Mouse (Mus musculus) myocyte (in vitro differentiated cells): ENCODE data around the gene Exoc3l. TPM values are rescaled to one million over a fixed set of nuclear protein-coding genes. Genes with fewer than 3 reads are reported as not detected.

ENCODE experiments used
- H3K27me3 ChIP-seq: one replicate; pipeline ENCODE4 v1.6.1; 2011; ENCODE audit not compliant: control insufficient read depth, insufficient read depth, insufficient read length
- H3K36me3 ChIP-seq: one replicate; pipeline ENCODE4 v1.6.1; 2011; ENCODE audit not compliant: control insufficient read depth, insufficient read depth
- H3K4me2 ChIP-seq: one replicate; pipeline ENCODE4 v1.6.1; 2011; ENCODE audit warnings: low read depth, control low read depth
- H3K4me3 ChIP-seq: one replicate; pipeline ENCODE4 v1.5.1; 2011; ENCODE audit warnings: mild to moderate bottlenecking, control low read depth, moderate library complexity
- H3K79me2 ChIP-seq: one replicate; pipeline ENCODE4 v1.6.1; 2011; ENCODE audit not compliant: control insufficient read depth, insufficient read depth
- H3ac ChIP-seq: one replicate; pipeline ENCODE4 v1.6.1; 2011; ENCODE audit not compliant: control insufficient read depth, insufficient read length
- CEBPB ChIP-seq: IDR thresholded peaks from 2 replicates; pipeline ENCODE4 v1.6.1; 2011; ENCODE audit warnings: mild to moderate bottlenecking, moderate library complexity; ENCODE audit not compliant: poor library complexity, insufficient read depth, severe bottlenecking
- E2F4 ChIP-seq: IDR thresholded peaks from one replicate; pipeline ENCODE4 v1.6.1; 2011; ENCODE audit warnings: mild to moderate bottlenecking, control low read depth, moderate library complexity; ENCODE audit not compliant: insufficient read depth
- MAX ChIP-seq: IDR thresholded peaks from one replicate; pipeline ENCODE4 v1.6.1; 2011; ENCODE audit warnings: low read depth, mild to moderate bottlenecking, control low read depth
- MYOD1 ChIP-seq, 3 experiments: IDR thresholded peaks; one replicate each; pipeline ENCODE4 v1.6.1; 2011; ENCODE audit warnings: control low read depth in 2 of 3, low read depth in 2 of 3, mild to moderate bottlenecking in 2 of 3, moderate library complexity in 1 of 3; ENCODE audit not compliant: insufficient read length in 2 of 3, control insufficient read depth in 1 of 3
- MYOG ChIP-seq, 3 experiments: IDR thresholded peaks; one replicate each; pipeline ENCODE4 v1.6.1; 2011; ENCODE audit warnings: control low read depth in 2 of 3, low read depth in 2 of 3, mild to moderate bottlenecking in 2 of 3; ENCODE audit not compliant: insufficient read length in 2 of 3, control insufficient read depth in 1 of 3, insufficient read depth in 1 of 3
- POLR2A ChIP-seq: IDR thresholded peaks from one replicate; pipeline ENCODE4 v1.6.1; 2011; ENCODE audit warnings: low read depth, mild to moderate bottlenecking, control low read depth, moderate library complexity; ENCODE audit not compliant: insufficient read length
- POLR2AphosphoS2 ChIP-seq: IDR thresholded peaks from one replicate; pipeline ENCODE4 v1.6.1; 2011; ENCODE audit warnings: low read depth, control low read depth; ENCODE audit not compliant: insufficient read length
- REST ChIP-seq: IDR thresholded peaks from one replicate; pipeline ENCODE4 v1.6.1; 2011; ENCODE audit warnings: mild to moderate bottlenecking, control low read depth, moderate library complexity; ENCODE audit not compliant: insufficient read depth, insufficient read length
- SRF ChIP-seq: IDR thresholded peaks from one replicate; pipeline ENCODE4 v1.6.1; 2011; ENCODE audit warnings: low read depth; ENCODE audit not compliant: control insufficient read depth, insufficient read length
- TCF12 ChIP-seq: IDR thresholded peaks from one replicate; pipeline ENCODE4 v1.6.1; 2011; ENCODE audit warnings: mild to moderate bottlenecking, control low read depth; ENCODE audit not compliant: poor library complexity, insufficient read depth, severe bottlenecking
- TCF3 ChIP-seq: IDR thresholded peaks from one replicate; pipeline ENCODE4 v1.6.1; 2011; ENCODE audit warnings: low read depth, control low read depth; ENCODE audit not compliant: insufficient read length
- USF1 ChIP-seq: IDR thresholded peaks from one replicate; pipeline ENCODE4 v1.6.1; 2011; ENCODE audit warnings: low read depth, mild to moderate bottlenecking, control low read depth, moderate library complexity
- polyA plus RNA-seq: library from polyadenylated mRNA; unstranded; fragments of >200 nt; fragmentation: generic; extraction: Trizol; gene quantifications from one replicate; pipeline ENCODE4 v1.2.1, GENCODE M21; 2012; ENCODE audit warnings: missing spikeins

Gene Exoc3l
- polyA plus RNA-seq, 1 experiment: 23.4 TPM

- no peaks in the 10 kb centered on the region for H3K27me3 ChIP-seq
- H3K4me3 ChIP-seq: no peak overlapping the region
- H3K4me2 ChIP-seq: no peak overlapping the region
- H3K36me3 ChIP-seq: peaks cover 4% of the 10 kb centered on the region
- H3ac ChIP-seq: no peak overlapping the region
- TF ChIP-seq MYOD1 (IDR thresholded peaks at IDR 0.05; ENCODE audit: control insufficient read depth in 1 of 3, insufficient read length in 2 of 3, low read depth in 2 of 3): no peak
- TF ChIP-seq USF1: no peak
- TF ChIP-seq POLR2A: no peak
- TF ChIP-seq POLR2AphosphoS2: no peak
- no peak for TF ChIP-seq MYOG (IDR thresholded peaks at IDR 0.05; ENCODE audit: control insufficient read depth in 1 of 3, insufficient read depth in 1 of 3, insufficient read length in 2 of 3, low read depth in 2 of 3)
- TF ChIP-seq SRF: no peak
- no peak for TF ChIP-seq CEBPB
- no peak for TF ChIP-seq E2F4
- no peak for TF ChIP-seq TCF12
- TF ChIP-seq REST: no peak
- no peak for TF ChIP-seq MAX
- no peaks in the 10 kb centered on the region for H3K79me2 ChIP-seq
Measured at GRCm38 (mm10) chr8:105278911-105279334, 17.0 kb downstream of the Exoc3l start.

GRCm38 (mm10) chr8:105276292-105277120 lies 19.4 kb downstream of the Exoc3l start:
- H3K36me3 ChIP-seq: no peaks in the 10 kb centered on the region
- H3ac ChIP-seq: peak overlapping the region; percentile 8
- peak; percentile 43 for TF ChIP-seq SRF
- TF ChIP-seq E2F4: no peak
- peak; percentile 59 to 99 (median 98) for TF ChIP-seq MYOG (IDR thresholded peaks at IDR 0.05; ENCODE audit: control insufficient read depth in 1 of 3, insufficient read depth in 1 of 3, insufficient read length in 2 of 3, low read depth in 2 of 3)
- TF ChIP-seq MYOD1 (IDR thresholded peaks at IDR 0.05; ENCODE audit: control insufficient read depth in 1 of 3, insufficient read length in 2 of 3, low read depth in 2 of 3): peak in 2 of 3 experiments; percentile 97 to 100
- no peak for TF ChIP-seq USF1
- TF ChIP-seq POLR2AphosphoS2: peak; percentile 99
- TF ChIP-seq MAX: no peak
- TF ChIP-seq TCF12: peak; percentile 30
- peak; percentile 32 for TF ChIP-seq REST
- TF ChIP-seq TCF3: peak; percentile 89
- TF ChIP-seq CEBPB: no peak
- TF ChIP-seq POLR2A: peak; percentile 90
- H3K79me2 ChIP-seq: no peaks in the 10 kb centered on the region
- no peaks in the 10 kb centered on the region for H3K27me3 ChIP-seq
- peak overlapping the region; percentile 76 for H3K4me2 ChIP-seq
- peak overlapping the region; percentile 30 for H3K4me3 ChIP-seq

GRCm38 (mm10) chr8:105275840-105276239 lies 20.1 kb downstream of the Exoc3l start, which contains the start of gene Nol3:
Gene Nol3, plus strand, starts transcription at chr8:105276140.
- Histone ChIP-seq H3K27me3 (no peaks in the 10 kb centered on the region), H3K4me3 (peak within 1 kb of the TSS; percentile 30), H3K4me2 (peak within 1 kb of the TSS; percentile 76), H3K36me3 (no peaks in the 10 kb centered on the region), H3ac (peak within 1 kb of the TSS; percentile 8), H3K79me2 (no peaks in the 10 kb centered on the region)
- TF ChIP-seq TCF3: no peak

- Histone ChIP-seq H3K4me2 (peak overlapping the region; percentile 76), H3K27me3 (no peaks in the 10 kb centered on the region), H3K36me3 (no peaks in the 10 kb centered on the region), H3ac (no peak overlapping the region), H3K79me2 (no peaks in the 10 kb centered on the region), H3K4me3 (peak overlapping the region; percentile 30)
- TF ChIP-seq MYOD1 (IDR thresholded peaks at IDR 0.05; ENCODE audit: control insufficient read depth in 1 of 3, insufficient read length in 2 of 3, low read depth in 2 of 3) (no peak), TCF3 (no peak), REST (no peak), POLR2AphosphoS2 (no peak), USF1 (no peak)
Measured at GRCm38 (mm10) chr8:105275387-105275786, 20.5 kb downstream of the Exoc3l start.

- no peak overlapping the region for H3ac ChIP-seq
- TF ChIP-seq POLR2A (no peak), REST (no peak), E2F4 (no peak), USF1 (no peak), MAX (no peak)
- H3K27me3 ChIP-seq: no peaks in the 10 kb centered on the region
- no peaks in the 10 kb centered on the region for H3K79me2 ChIP-seq
- H3K4me3 ChIP-seq: no peak overlapping the region
- no peaks in the 10 kb centered on the region for H3K36me3 ChIP-seq
- H3K4me2 ChIP-seq: no peak overlapping the region
Measured at GRCm38 (mm10) chr8:105270916-105271186, 25.1 kb downstream of the Exoc3l start.
